Mouse (Mus musculus) liver, embryonic 14.5 days (tissue): ENCODE measurements around the gene Igfbp2.

ENCODE experiments used
- CTCF ChIP-seq: IDR thresholded peaks from 2 replicates; pipeline ENCODE4 v1.5.1; 2016; ENCODE audit warnings: antibody characterized with exemption, low read depth, control low read depth
- EP300 ChIP-seq: IDR thresholded peaks from 2 replicates; pipeline ENCODE4 v1.6.1; 2016; ENCODE audit warnings: antibody characterized with exemption, low read depth

GRCm38 (mm10) chr1:72793230-72793629 is 31.1 kb upstream of the Igfbp2 start:
- TF ChIP-seq CTCF (no peak), EP300 (no peak)
